Mouse (Mus musculus) embryonic facial prominence, embryonic 10.5 days (tissue): ENCODE data around the gene Tmem198b. TPM values are rescaled to one million over a fixed set of nuclear protein-coding genes. Genes with fewer than 3 reads are reported as not detected.
"Not testable (repeated sequence)": the region's sequence is repeated elsewhere in the genome, so short reads cannot be mapped to it uniquely, and the experiment has no call there.

Experiments
- DNase-seq: peaks from one replicate; pipeline ENCODE4 v3.0.0-alpha.2; 2017; ENCODE audit warnings: low spot score
- H3K27ac ChIP-seq: fragments of 300-500 bp; sonication (generic); replicated peaks from 2 replicates; pipeline ENCODE4 v1.5.1; 2016; ENCODE audit warnings: mild to moderate bottlenecking
- H3K27me3 ChIP-seq: fragments of 300-500 bp; sonication (generic); replicated peaks from 2 replicates; pipeline ENCODE4 v1.6.1; 2016; ENCODE audit warnings: low read depth, mild to moderate bottlenecking; ENCODE audit not compliant: poor library complexity, severe bottlenecking
- H3K36me3 ChIP-seq: fragments of 300-500 bp; sonication (generic); replicated peaks from 2 replicates; pipeline ENCODE4 v1.6.1; 2016; ENCODE audit warnings: mild to moderate bottlenecking, moderate library complexity
- H3K4me1 ChIP-seq: fragments of 300-500 bp; sonication (generic); 2 replicates; pipeline ENCODE4 v1.6.1; 2016
- H3K4me3 ChIP-seq: fragments of 300-500 bp; sonication (generic); 2 replicates; pipeline ENCODE4 v1.5.1; 2016; ENCODE audit warnings: mild to moderate bottlenecking, moderate library complexity
- H3K9me3 ChIP-seq: fragments of 300-500 bp; sonication (generic); 2 replicates; pipeline ENCODE4 v1.6.1; 2016; ENCODE audit warnings: mild to moderate bottlenecking
- WGBS: fragments of 180-500 bp; shearing (Covaris S2); methylation state at CpG from one replicate; pipeline ENCODE4 v1.1.7; 2016; 5-methylcytosine and 5-hydroxymethylcytosine counted together
- polyA plus RNA-seq: library from polyadenylated mRNA; unstranded; fragments of >200 nt; fragmentation: Nextera tagmentation; extraction: Ambion mirVana; gene quantifications from 2 replicates; pipeline ENCODE4 v1.2.1, GENCODE M21; 2016

Gene Tmem198b
- polyA plus RNA-seq, result 16.9 and 17.9 TPM in 2 replicates

- H3K27ac ChIP-seq, result peak within 1 kb of the TSS; percentile 91
- under 1% methylated on average over 28 of the region's 28 CpGs for WGBS
- no peaks in the 10 kb centered on the region for H3K9me3 ChIP-seq
- H3K4me1 ChIP-seq, result peaks cover 57% of the 10 kb centered on the region
- H3K27me3 ChIP-seq, result no peaks in the 10 kb centered on the region
- peaks cover 59% of the 10 kb centered on the region for H3K36me3 ChIP-seq
- peak within 1 kb of the TSS; percentile 72 for H3K4me3 ChIP-seq
- peak; percentile 87 for DNase-seq
Measured at GRCm38 (mm10) chr10:128804271-128805091, at the start of gene Tmem198b. Gene Tmem198b, minus strand, starts transcription at chr10:128804370.

GRCm38 (mm10) chr10:128850339-128850738 lies 46.2 kb upstream of the Tmem198b start:
- Histone ChIP-seq H3K27ac (no peak overlapping the region), H3K27me3 (no peaks in the 10 kb centered on the region), H3K36me3 (peaks cover 85% of the 10 kb centered on the region), H3K4me1 (no peaks in the 10 kb centered on the region), H3K9me3 (no peaks in the 10 kb centered on the region), H3K4me3 (no peak overlapping the region)
- DNase-seq, result no peak
- WGBS, result 75% methylated on average over 3 of the region's 3 CpGs

GRCm38 (mm10) chr10:128848426-128848825 lies 44.3 kb upstream of the Tmem198b start:
- no peaks in the 10 kb centered on the region for H3K27me3 ChIP-seq
- 86% methylated on average over 2 of the region's 2 CpGs for WGBS
- H3K27ac ChIP-seq, result no peak overlapping the region
- DNase-seq, result no peak
- peaks cover 92% of the 10 kb centered on the region for H3K36me3 ChIP-seq
- H3K4me1 ChIP-seq, result no peaks in the 10 kb centered on the region
- H3K4me3 ChIP-seq, result no peak overlapping the region
- no peaks in the 10 kb centered on the region for H3K9me3 ChIP-seq

GRCm38 (mm10) chr10:128846664-128847063 lies 42.5 kb upstream of the Tmem198b start:
- H3K9me3 ChIP-seq, result no peaks in the 10 kb centered on the region
- no peaks in the 10 kb centered on the region for H3K4me1 ChIP-seq
- no peak for DNase-seq
- H3K4me3 ChIP-seq, result no peak overlapping the region
- peaks cover 92% of the 10 kb centered on the region for H3K36me3 ChIP-seq
- 96% methylated on average over 4 of the region's 4 CpGs for WGBS
- no peak overlapping the region for H3K27ac ChIP-seq
- no peaks in the 10 kb centered on the region for H3K27me3 ChIP-seq

GRCm38 (mm10) chr10:128845516-128845915 lies 41.3 kb upstream of the Tmem198b start:
- H3K27ac ChIP-seq, result no peak overlapping the region
- no peaks in the 10 kb centered on the region for H3K9me3 ChIP-seq
- WGBS, result 75% methylated on average over 2 of the region's 2 CpGs
- peaks cover 93% of the 10 kb centered on the region for H3K36me3 ChIP-seq
- H3K4me3 ChIP-seq, result no peak overlapping the region
- no peak for DNase-seq
- no peaks in the 10 kb centered on the region for H3K27me3 ChIP-seq
- no peaks in the 10 kb centered on the region for H3K4me1 ChIP-seq

GRCm38 (mm10) chr10:128843260-128843659 lies 39.1 kb upstream of the Tmem198b start:
- Histone ChIP-seq H3K4me1 (no peaks in the 10 kb centered on the region), H3K27me3 (no peaks in the 10 kb centered on the region), H3K27ac (no peak overlapping the region), H3K4me3 (no peak overlapping the region), H3K36me3 (peaks cover 93% of the 10 kb centered on the region), H3K9me3 (no peaks in the 10 kb centered on the region)
- WGBS, result 96% methylated on average over 5 of the region's 5 CpGs
- no peak for DNase-seq

GRCm38 (mm10) chr10:128840612-128841011 lies 36.4 kb upstream of the Tmem198b start:
- no peak overlapping the region for H3K27ac ChIP-seq
- no peaks in the 10 kb centered on the region for H3K4me1 ChIP-seq
- no peak overlapping the region for H3K4me3 ChIP-seq
- H3K27me3 ChIP-seq, result no peaks in the 10 kb centered on the region
- peaks cover 93% of the 10 kb centered on the region for H3K36me3 ChIP-seq
- H3K9me3 ChIP-seq, result no peaks in the 10 kb centered on the region
- DNase-seq, result no peak

- peaks cover 97% of the 10 kb centered on the region for H3K36me3 ChIP-seq
Measured at GRCm38 (mm10) chr10:128839434-128839833, 35.3 kb upstream of the Tmem198b start.

GRCm38 (mm10) chr10:128837400-128837799 lies 33.2 kb upstream of the Tmem198b start:
- Histone ChIP-seq H3K36me3 (peaks cover 100% of the 10 kb centered on the region), H3K4me1 (no peaks in the 10 kb centered on the region), H3K27ac (no peak overlapping the region), H3K27me3 (no peaks in the 10 kb centered on the region), H3K9me3 (peaks cover 4% of the 10 kb centered on the region; the same call in 1 of the 2 replicates), H3K4me3 (no peak overlapping the region)
- no peak for DNase-seq

More at GRCm38 (mm10) chr10:128839434-128839833, 35.3 kb upstream of the Tmem198b start:
- Histone ChIP-seq H3K27ac (no peak overlapping the region), H3K9me3 (no peaks in the 10 kb centered on the region), H3K4me3 (no peak overlapping the region), H3K4me1 (no peaks in the 10 kb centered on the region), H3K27me3 (no peaks in the 10 kb centered on the region)
- no peak for DNase-seq

- H3K4me3 ChIP-seq, result no peak overlapping the region
- H3K36me3 ChIP-seq, result peaks cover 62% of the 10 kb centered on the region
- no peak overlapping the region for H3K27ac ChIP-seq
- WGBS, result 95% methylated on average over 9 of the region's 9 CpGs
- H3K4me1 ChIP-seq, result peaks cover 18% of the 10 kb centered on the region
- no peaks in the 10 kb centered on the region for H3K27me3 ChIP-seq
- no peaks in the 10 kb centered on the region for H3K9me3 ChIP-seq
- no peak for DNase-seq
Measured at GRCm38 (mm10) chr10:128823821-128824220, 19.7 kb upstream of the Tmem198b start.

GRCm38 (mm10) chr10:128823087-128823486 lies 18.9 kb upstream of the Tmem198b start:
- peaks cover 18% of the 10 kb centered on the region for H3K4me1 ChIP-seq
- WGBS, result 78% methylated on average over 4 of the region's 4 CpGs
- H3K9me3 ChIP-seq, DNase-seq, H3K27ac ChIP-seq, H3K27me3 ChIP-seq: not testable (repeated sequence)
- H3K4me3 ChIP-seq, result peak overlapping the region; percentile 92
- H3K36me3 ChIP-seq, result peaks cover 62% of the 10 kb centered on the region

GRCm38 (mm10) chr10:128822135-128822534 lies 18.0 kb upstream of the Tmem198b start:
- no peak for DNase-seq
- Histone ChIP-seq H3K4me3 (peak overlapping the region; percentile 92), H3K27me3 (no peaks in the 10 kb centered on the region), H3K4me1 (peaks cover 18% of the 10 kb centered on the region), H3K9me3 (no peaks in the 10 kb centered on the region), H3K27ac (peak overlapping the region; percentile 90), H3K36me3 (peaks cover 62% of the 10 kb centered on the region)
- 6% methylated on average over 13 of the region's 13 CpGs for WGBS

GRCm38 (mm10) chr10:128821358-128822056 lies 17.3 kb upstream of the Tmem198b start, which contains the start of gene Ormdl2:
Gene Ormdl2, minus strand, starts transcription at chr10:128821645.
- Histone ChIP-seq H3K27ac (peak within 1 kb of the TSS; percentile 90), H3K4me3 (peak within 1 kb of the TSS; percentile 92), H3K27me3 (no peaks in the 10 kb centered on the region), H3K36me3 (peaks cover 62% of the 10 kb centered on the region), H3K9me3 (no peaks in the 10 kb centered on the region), H3K4me1 (peaks cover 18% of the 10 kb centered on the region)
- DNase-seq, result peak; percentile 99
- under 1% methylated on average over 46 of the region's 46 CpGs for WGBS
